Mouse (Mus musculus) heart, postnatal 0 days (tissue): ENCODE data around the gene Crnkl1. TPM values are rescaled to one million over a fixed set of nuclear protein-coding genes. Genes with fewer than 3 reads are reported as not detected.

Experiments
- ATAC-seq: fragments of 200-750 bp; cut with Nextera tagmentation; 2 replicates; pipeline ENCODE4 v1.8.0; 2017; ENCODE audit warnings: low read depth, moderate number of reproducible peaks, moderate library complexity; ENCODE audit not compliant: insufficient read depth
- DNase-seq: peaks from one replicate; pipeline ENCODE4 v3.0.0-alpha.2; 2016; ENCODE audit warnings: low spot score
- H3K27ac ChIP-seq: fragments of 300-500 bp; sonication (generic); 2 replicates; pipeline ENCODE4 v1.5.1; 2014; ENCODE audit warnings: low read depth, mild to moderate bottlenecking
- H3K27me3 ChIP-seq: fragments of 300-500 bp; sonication (generic); 2 replicates; pipeline ENCODE4 v1.6.1; 2014; ENCODE audit warnings: low read length, mixed read lengths; ENCODE audit not compliant: control insufficient read depth, insufficient read depth
- H3K36me3 ChIP-seq: fragments of 300-500 bp; sonication (generic); replicated peaks from 2 replicates; pipeline ENCODE4 v1.6.1; 2014; ENCODE audit warnings: low read length, mixed read lengths; ENCODE audit not compliant: control insufficient read depth, insufficient read depth
- H3K4me1 ChIP-seq: fragments of 300-500 bp; sonication (generic); 2 replicates; pipeline ENCODE4 v1.6.1; 2014; ENCODE audit warnings: antibody characterized with exemption; ENCODE audit not compliant: control insufficient read depth, insufficient read depth
- H3K4me2 ChIP-seq: fragments of 300-500 bp; sonication (generic); 2 replicates; pipeline ENCODE4 v1.6.1; 2014; ENCODE audit warnings: low read depth, mild to moderate bottlenecking, low read length, moderate library complexity
- H3K4me3 ChIP-seq: fragments of 300-500 bp; sonication (generic); 2 replicates; pipeline ENCODE4 v1.5.1; 2014; ENCODE audit warnings: low read depth, low read length
- H3K9ac ChIP-seq: fragments of 300-500 bp; sonication (generic); replicated peaks from 2 replicates; pipeline ENCODE4 v1.6.1; 2014; ENCODE audit warnings: low read depth, low read length, mixed read lengths
- H3K9me3 ChIP-seq: fragments of 300-500 bp; sonication (generic); replicated peaks from 2 replicates; pipeline ENCODE4 v1.6.1; 2016; ENCODE audit warnings: low read length; ENCODE audit not compliant: control insufficient read depth
- CTCF ChIP-seq: IDR thresholded peaks from 2 replicates; pipeline ENCODE4 v1.5.1; 2016; ENCODE audit warnings: antibody characterized with exemption, control low read depth, low read depth
- EP300 ChIP-seq: IDR thresholded peaks from 2 replicates; pipeline ENCODE4 v1.6.1; 2016; ENCODE audit warnings: antibody characterized with exemption, low read depth
- WGBS: fragments of 180-500 bp; shearing (Covaris S2); extraction: QIAGEN DNeasy Blood & Tissue Kit; methylation state at CpG from one replicate; pipeline ENCODE4 v1.1.7; 2014; 5-methylcytosine and 5-hydroxymethylcytosine counted together
- microRNA-seq: library from miRNA; unstranded; fragments of <30 nt; microRNA quantifications from one replicate; pipeline ENCODE4, GENCODE M21; 2016
- polyA plus RNA-seq: library from polyadenylated mRNA; unstranded; fragments of >200 nt; fragmentation: Nextera tagmentation; extraction: Ambion mirVana; gene quantifications from 2 replicates; pipeline ENCODE4 v1.2.1, GENCODE M21; 2015
- total RNA-seq: library from RNA; depleted of rRNA; stranded (reverse); fragments of >200 nt; gene quantifications from 2 replicates; pipeline ENCODE4 v1.2.3, GENCODE M21; 2014; ENCODE audit warnings: low replicate concordance; rRNA removed

Gene Crnkl1
- total and polyA plus RNA-seq, 2 experiments from 2014 or later = 9.4 to 15.5 TPM

DNA sequence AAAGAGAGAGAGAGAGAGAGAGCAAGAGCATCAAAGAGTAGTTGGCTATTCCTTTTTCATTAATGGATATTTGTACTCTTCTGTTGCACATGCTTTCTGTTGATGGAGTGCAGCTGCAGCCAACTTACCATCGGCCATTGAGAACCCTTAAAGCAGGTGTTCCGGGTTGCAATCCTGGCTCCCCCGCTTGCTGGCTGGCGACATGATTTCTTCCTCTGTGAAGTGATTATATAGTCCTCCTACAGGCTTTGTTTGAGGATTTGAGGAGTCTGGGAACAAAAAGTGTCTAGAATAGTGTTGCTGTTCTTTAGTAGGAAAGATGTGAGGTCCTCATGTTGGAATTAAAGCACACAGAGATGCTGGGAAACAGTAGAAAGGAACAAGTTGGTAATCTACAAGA lies 63.5 kb downstream of the Crnkl1 start:
- Histone ChIP-seq H3K27ac (no peak overlapping the region), H3K4me3 (no peak overlapping the region), H3K36me3 (peaks cover 28% of the 10 kb centered on the region), H3K4me2 (no peak overlapping the region), H3K9me3 (no peaks in the 10 kb centered on the region), H3K4me1 (0 out of 2 replicates have a peak, but pooled peaks cover 9% of the 10 kb centered on the region), H3K9ac (no peak overlapping the region), H3K27me3 (no peaks in the 10 kb centered on the region)
- TF ChIP-seq CTCF (no peak), EP300 (no peak)
- ATAC-seq (no peak), DNase-seq (no peak)
- 89% methylated on average over 4 of the region's 4 CpGs for WGBS

Small RNAs within 50 kb of the gene (microRNA-seq; reads per million reads assigned to microRNA genes)
- not detected for gene Gm25026

Other genes with a start within 250 kb of the Crnkl1 start
- 155 and 298 TPM in 2 replicates for gene Naa20, start 32.9 kb downstream of the Crnkl1 start, total RNA-seq
- 243 TPM in 2 replicates for gene Naa20, start 32.9 kb downstream of the Crnkl1 start, polyA plus RNA-seq
- gene Cfap61, start 230 bp downstream of the Crnkl1 start, total RNA-seq = 0.46 TPM in 1 of 2 replicates, not detected in the other
- gene Cfap61, start 230 bp downstream of the Crnkl1 start, polyA plus RNA-seq = 0.37 and 0.68 TPM in 2 replicates